Mouse (Mus musculus): Measurements from ENCODE around the gene Lasp1.
"Not testable (repeated sequence)": the region's sequence is repeated elsewhere in the genome, so short reads cannot be mapped to it uniquely, and the experiment has no call there.

- not testable (repeated sequence) for TF ChIP-seq CTCF (IDR thresholded peaks at IDR 0.05); POLR2A (IDR thresholded peaks at IDR 0.05; ENCODE audit: insufficient read depth, low read depth, low read length); EP300 (IDR thresholded peaks at IDR 0.05; ENCODE audit: insufficient read depth, low read depth, low read length)
These were observed 7.9 kb upstream of the Lasp1 start for GRCm38 (mm10) chr11:97790778-97791438.
